Mouse (Mus musculus) thymus, adult 2 months (tissue): ENCODE measurements around the gene Ypel3.

Experiments used
- CTCF ChIP-seq: fragments of 200-500 bp; IDR thresholded peaks from 2 replicates; pipeline ENCODE4 v1.5.1; 2012; ENCODE audit warnings: mild to moderate bottlenecking, control low read depth, low read length, moderate library complexity, borderline replicate concordance; ENCODE audit not compliant: control insufficient read depth, poor library complexity, insufficient read depth; ENCODE audit errors: extremely low read depth
- POLR2A ChIP-seq: fragments of 200-500 bp; IDR thresholded peaks from 2 replicates; pipeline ENCODE4 v1.6.1; 2012; ENCODE audit warnings: mild to moderate bottlenecking, low read length, control low read depth, moderate library complexity; ENCODE audit not compliant: control insufficient read depth, poor library complexity, insufficient read depth; ENCODE audit errors: extremely low read depth

- TF ChIP-seq CTCF, result no peak
- TF ChIP-seq POLR2A, result no peak
Observed at GRCm38 (mm10) chr7:126825952-126826351, 49.2 kb downstream of the Ypel3 start.
